Mouse (Mus musculus): ENCODE data around the gene Syt16. TPM values are rescaled to one million over a fixed set of nuclear protein-coding genes. Genes with fewer than 3 reads are reported as not detected.
A peak's percentile ranks its signal among the peaks of the same experiment; 100 is the strongest.

Gene Syt16
- polyA plus RNA-seq, 1 experiment from 2014 or later = 1.3 TPM

DNA sequence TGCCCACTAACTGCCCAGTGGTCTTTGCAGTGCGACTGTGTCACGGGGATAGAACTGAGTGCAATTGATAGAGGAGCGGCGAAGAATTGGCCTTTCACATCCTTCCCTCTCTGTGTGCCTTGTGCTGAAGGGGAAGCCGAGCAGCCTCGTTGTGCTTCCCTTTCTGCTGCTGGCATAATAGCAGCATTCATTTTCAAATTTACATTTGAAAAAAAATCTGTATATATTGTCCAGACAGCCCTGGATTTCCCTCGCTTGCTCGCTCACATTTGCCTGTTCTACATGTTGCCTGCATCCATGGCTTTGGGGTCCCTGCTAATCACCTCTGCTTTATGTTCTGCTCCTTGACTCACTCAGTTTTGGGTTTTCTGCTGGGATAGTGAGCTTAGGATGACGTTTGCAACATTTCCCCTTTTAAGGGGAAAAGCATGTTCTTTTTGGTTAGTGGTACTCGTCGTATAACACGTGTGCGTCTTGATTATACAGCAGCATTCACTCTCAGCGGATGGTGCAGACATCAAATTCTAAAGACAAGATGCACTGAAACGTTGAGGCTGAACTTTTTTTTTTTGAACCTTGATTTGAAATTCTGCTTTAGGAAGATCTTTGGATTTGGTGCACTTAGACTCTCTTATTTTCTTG lies 271.3 kb downstream of the Syt16 start:
- no peaks in the 10 kb centered on the region for H3K27me3 ChIP-seq (replicated peaks)
- no peaks in the 10 kb centered on the region for H3K36me3 ChIP-seq
- H3K9me3 ChIP-seq = no peaks in the 10 kb centered on the region
- WGBS = 83% methylated on average over 15 of the region's 15 CpGs
- no peaks in the 10 kb centered on the region for H3K4me1 ChIP-seq (replicated peaks)
- no peak overlapping the region for H3K4me3 ChIP-seq (replicated peaks)
- no peak overlapping the region for H3K4me2 ChIP-seq (replicated peaks)
- no peak overlapping the region for H3K9ac ChIP-seq
- no peak for ATAC-seq
- H3K27ac ChIP-seq = no peak overlapping the region

DNA sequence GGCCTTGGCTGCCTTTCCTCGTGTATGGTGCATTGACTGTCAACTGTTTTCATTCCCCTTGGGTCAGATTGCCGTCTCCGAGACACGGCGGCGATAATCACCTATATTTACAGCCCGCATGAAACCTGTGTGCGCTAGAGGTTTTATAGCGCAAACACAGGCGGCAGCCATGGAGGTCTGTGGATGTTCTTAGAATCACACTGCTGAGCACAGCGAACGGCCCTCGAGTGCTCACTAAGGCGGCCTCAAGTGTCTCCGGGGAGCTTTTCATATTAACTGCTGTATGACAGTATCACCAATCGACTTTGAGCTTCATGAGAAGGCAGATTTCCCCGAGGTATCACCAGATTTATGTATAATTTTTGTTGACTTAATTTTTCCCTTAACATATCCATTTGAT lies 275.1 kb downstream of the Syt16 start:
- WGBS = 90% methylated on average over 17 of the region's 17 CpGs
- ATAC-seq = no peak
- H3K27ac ChIP-seq = no peak overlapping the region
- no peak overlapping the region for H3K9ac ChIP-seq
- no peaks in the 10 kb centered on the region for H3K36me3 ChIP-seq
- H3K27me3 ChIP-seq (replicated peaks) = no peaks in the 10 kb centered on the region
- H3K4me2 ChIP-seq (replicated peaks) = no peak overlapping the region
- H3K4me1 ChIP-seq (replicated peaks) = no peaks in the 10 kb centered on the region
- no peak overlapping the region for H3K4me3 ChIP-seq (replicated peaks)
- no peaks in the 10 kb centered on the region for H3K9me3 ChIP-seq

DNA sequence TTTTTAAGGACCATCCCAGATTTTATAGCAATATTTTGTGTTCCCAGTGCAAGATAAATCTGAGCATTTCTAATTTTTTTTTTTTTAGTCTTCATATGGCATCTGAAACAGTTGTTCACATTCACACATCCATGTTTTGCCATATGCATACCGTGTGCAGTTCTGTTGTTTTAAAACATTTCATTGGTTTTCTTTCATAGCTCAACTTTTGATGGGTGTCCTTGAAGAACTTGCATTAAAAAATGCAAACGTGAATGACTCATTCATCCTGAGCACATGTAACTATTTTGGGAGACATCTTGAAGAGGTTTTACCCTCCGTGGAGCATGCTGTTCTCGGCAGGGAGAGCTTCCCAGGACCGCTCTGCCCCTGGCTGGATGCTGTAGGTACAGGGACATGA lies 279.8 kb downstream of the Syt16 start:
- Histone ChIP-seq H3K27ac (no peak overlapping the region), H3K4me3 (replicated peaks) (no peak overlapping the region), H3K4me2 (replicated peaks) (no peak overlapping the region)

DNA sequence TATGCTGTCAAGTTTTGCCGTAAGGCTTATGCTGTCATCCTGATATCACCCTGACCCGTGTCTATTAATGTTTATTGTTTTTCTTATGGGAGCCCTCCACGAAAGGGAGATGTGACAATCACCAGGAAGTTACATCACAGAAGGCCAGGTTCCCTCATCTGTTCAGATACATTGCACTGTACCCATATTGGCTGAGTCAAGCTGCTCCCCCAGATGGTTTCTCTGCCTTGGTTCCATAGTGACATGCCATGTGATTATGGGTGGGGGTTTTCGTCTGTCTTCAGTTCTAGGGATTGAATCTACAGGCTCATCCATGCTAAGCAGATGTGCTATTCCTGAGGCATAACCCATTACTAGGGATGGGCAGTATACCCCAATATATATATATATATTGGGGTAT lies 283.9 kb downstream of the Syt16 start:
- H3K4me2 ChIP-seq (replicated peaks) = no peak overlapping the region
- no peak overlapping the region for H3K27ac ChIP-seq
- peaks cover 23% of the 10 kb centered on the region for H3K27me3 ChIP-seq (replicated peaks)
- H3K36me3 ChIP-seq = no peaks in the 10 kb centered on the region
- peaks cover 8% of the 10 kb centered on the region; the same call in 1 of the 2 replicates for H3K4me1 ChIP-seq (replicated peaks)
- 85% methylated on average over 4 of the region's 4 CpGs for WGBS
- ATAC-seq = no peak
- no peaks in the 10 kb centered on the region for H3K9me3 ChIP-seq
- no peak overlapping the region for H3K9ac ChIP-seq
- no peak overlapping the region for H3K4me3 ChIP-seq (replicated peaks)

More for the DNA sequence above, 279.8 kb downstream of the Syt16 start:
- WGBS = 81% methylated on average over 5 of the region's 5 CpGs
- no peak for ATAC-seq
- H3K9ac ChIP-seq = no peak overlapping the region
- H3K4me1 ChIP-seq (replicated peaks) = no peaks in the 10 kb centered on the region
- no peaks in the 10 kb centered on the region for H3K36me3 ChIP-seq
- no peaks in the 10 kb centered on the region for H3K27me3 ChIP-seq (replicated peaks)
- H3K9me3 ChIP-seq = no peaks in the 10 kb centered on the region

DNA sequence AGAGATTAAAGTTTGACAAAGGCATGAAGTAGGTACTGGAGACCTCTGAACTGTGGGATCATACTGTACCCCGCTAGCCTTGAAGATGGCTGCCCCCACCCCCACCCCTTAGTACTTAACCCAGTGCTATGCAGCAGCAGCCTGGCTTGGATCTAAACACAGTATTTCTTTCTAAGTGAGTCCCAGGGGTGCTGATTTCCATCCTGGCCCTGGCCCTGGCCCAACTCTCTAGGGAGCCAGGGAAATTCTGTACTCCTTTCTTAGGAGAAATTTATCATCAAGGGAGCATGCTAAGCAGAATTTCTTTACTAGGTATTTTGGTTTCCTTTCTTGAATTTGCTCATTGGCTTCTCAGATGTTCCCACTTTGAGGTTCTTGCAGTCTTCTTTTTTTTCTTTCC lies 285.4 kb downstream of the Syt16 start:
- Histone ChIP-seq H3K27ac (no peak overlapping the region), H3K36me3 (no peaks in the 10 kb centered on the region), H3K4me2 (replicated peaks) (no peak overlapping the region), H3K4me3 (replicated peaks) (no peak overlapping the region), H3K9me3 (no peaks in the 10 kb centered on the region), H3K27me3 (replicated peaks) (peaks cover 26% of the 10 kb centered on the region), H3K9ac (no peak overlapping the region), H3K4me1 (replicated peaks) (peaks cover 8% of the 10 kb centered on the region; the same call in 1 of the 2 replicates)
- ATAC-seq = no peak
- 72% methylated on average over 1 of the region's 1 CpGs for whole genome bisulfite sequencing

DNA sequence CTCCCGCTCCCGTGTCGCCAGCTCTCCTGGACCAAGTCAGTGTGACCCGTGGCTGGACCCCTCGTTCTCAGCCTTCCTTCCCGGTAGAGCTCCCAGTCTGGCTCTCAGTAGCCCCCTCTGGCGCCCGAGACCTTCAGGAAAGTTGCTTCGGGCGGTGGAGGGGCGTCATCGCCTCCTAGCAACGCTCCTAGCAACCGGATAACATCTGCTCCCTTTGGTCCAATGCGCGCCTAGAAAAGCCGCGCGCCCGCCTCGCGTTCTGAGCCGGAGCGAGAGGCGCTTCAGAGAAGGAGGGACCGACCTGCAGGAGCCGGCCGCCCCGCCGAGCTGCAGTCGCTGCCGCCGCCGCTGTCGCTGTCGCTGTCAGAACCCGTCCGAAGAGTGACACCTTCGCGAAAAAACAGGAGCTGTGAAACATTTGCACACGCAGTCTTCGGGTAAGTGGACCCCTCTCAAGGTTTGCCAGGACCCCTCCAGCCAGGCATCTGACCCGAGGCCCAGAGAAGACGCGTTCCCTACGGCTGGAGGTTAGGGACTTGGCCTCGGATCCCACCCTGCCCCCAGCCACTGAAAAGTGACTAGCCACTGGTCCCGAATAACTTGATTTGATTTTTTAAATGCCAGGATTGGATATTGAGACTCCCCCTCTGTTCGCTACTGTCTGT lies 286.7 kb downstream of the Syt16 start:
- H3K9ac ChIP-seq = 0 out of 2 replicates have a peak overlapping the region, but pooled peaks have one; percentile 13
- H3K4me2 ChIP-seq (replicated peaks) = peak overlapping the region; percentile 87
- H3K36me3 ChIP-seq = no peaks in the 10 kb centered on the region
- H3K4me3 ChIP-seq (replicated peaks) = peak overlapping the region; percentile 36
- no peak overlapping the region for H3K27ac ChIP-seq
- H3K4me1 ChIP-seq (replicated peaks) = peaks cover 8% of the 10 kb centered on the region; the same call in 1 of the 2 replicates
- peak; percentile 97 for ATAC-seq
- peaks cover 26% of the 10 kb centered on the region for H3K27me3 ChIP-seq (replicated peaks)
- WGBS = under 1% methylated on average over 49 of the region's 49 CpGs
- no peaks in the 10 kb centered on the region for H3K9me3 ChIP-seq

DNA sequence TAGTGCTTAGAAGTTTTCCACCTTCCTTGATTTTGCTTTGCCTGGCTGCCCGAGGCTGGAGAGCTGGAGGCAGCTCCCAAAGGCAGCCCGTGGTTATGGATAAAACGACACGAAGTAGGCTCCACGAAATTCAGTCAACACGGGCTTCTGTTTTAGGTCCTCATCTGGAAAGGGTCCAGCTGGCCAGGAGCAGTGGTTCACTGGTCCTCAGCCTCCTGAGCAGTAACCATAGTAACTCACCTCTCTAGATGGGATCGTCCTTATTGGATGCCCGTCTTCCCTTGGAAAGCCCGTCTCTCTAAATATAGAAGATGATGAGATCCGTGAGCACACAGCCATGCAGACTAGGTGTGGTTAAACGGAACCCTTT lies 287.2 kb downstream of the Syt16 start:
- H3K4me3 ChIP-seq (replicated peaks) = peak overlapping the region; percentile 36; the same call in 1 of the 2 replicates
- no peaks in the 10 kb centered on the region for H3K9me3 ChIP-seq
- 0 out of 2 replicates have a peak, but pooled peaks have one; percentile 10 for ATAC-seq
- 0 out of 2 replicates have a peak overlapping the region, but pooled peaks have one; percentile 13 for H3K9ac ChIP-seq
- H3K4me2 ChIP-seq (replicated peaks) = peak overlapping the region; percentile 87
- H3K27me3 ChIP-seq (replicated peaks) = peaks cover 26% of the 10 kb centered on the region
- no peaks in the 10 kb centered on the region for H3K36me3 ChIP-seq
- 9% methylated on average over 11 of the region's 11 CpGs for WGBS
- H3K27ac ChIP-seq = no peak overlapping the region
- peaks cover 8% of the 10 kb centered on the region; the same call in 1 of the 2 replicates for H3K4me1 ChIP-seq (replicated peaks)

DNA sequence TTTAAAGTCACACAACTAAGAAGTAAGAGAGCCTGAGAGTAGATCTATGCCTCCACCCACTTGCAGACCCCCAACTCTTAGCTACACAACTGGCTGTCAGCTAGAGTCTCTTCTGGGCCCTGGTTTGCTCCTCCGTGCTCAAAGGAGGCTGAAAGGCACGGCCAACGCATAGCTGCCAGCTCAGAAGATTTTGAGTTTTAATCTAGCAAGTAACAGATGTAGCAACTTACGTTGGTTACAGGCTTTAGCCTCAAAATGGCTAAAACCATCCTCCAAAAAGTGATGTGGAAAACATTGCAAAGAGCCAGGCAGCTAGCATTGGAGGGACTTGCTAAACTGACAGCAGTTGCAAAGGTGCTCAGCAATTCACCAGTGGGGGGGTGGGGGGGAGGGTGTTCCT lies 293.5 kb downstream of the Syt16 start:
- Histone ChIP-seq H3K4me1 (replicated peaks) (no peaks in the 10 kb centered on the region), H3K9me3 (no peaks in the 10 kb centered on the region), H3K9ac (no peak overlapping the region), H3K27ac (no peak overlapping the region), H3K36me3 (no peaks in the 10 kb centered on the region), H3K4me2 (replicated peaks) (no peak overlapping the region), H3K27me3 (replicated peaks) (peaks cover 4% of the 10 kb centered on the region; the same call in 1 of the 2 replicates), H3K4me3 (replicated peaks) (no peak overlapping the region)
- no peak for ATAC-seq
- WGBS = 87% methylated on average over 4 of the region's 4 CpGs

DNA sequence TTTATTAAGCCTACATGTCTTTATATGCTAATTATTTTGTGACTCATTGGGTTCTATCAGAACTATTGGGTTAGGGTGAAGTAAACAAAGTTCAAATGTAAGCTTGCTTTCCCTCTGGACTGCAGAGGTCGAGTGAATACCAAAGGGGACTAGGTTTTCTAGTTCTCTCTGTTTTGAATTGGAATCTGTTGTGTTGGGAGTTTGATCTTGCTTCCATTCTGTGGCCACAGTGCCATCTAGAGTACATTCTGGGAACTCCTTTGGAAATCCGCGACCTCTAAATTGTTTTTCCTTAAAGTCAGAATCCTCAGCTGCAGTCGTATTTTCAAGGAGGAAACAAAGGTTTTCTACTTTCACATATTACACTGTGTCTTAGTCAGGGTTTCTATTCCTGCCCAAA lies 296.2 kb downstream of the Syt16 start:
- no peak overlapping the region for H3K9ac ChIP-seq
- ATAC-seq = no peak
- H3K9me3 ChIP-seq = no peaks in the 10 kb centered on the region
- no peaks in the 10 kb centered on the region; the same call in 1 of the 2 replicates for H3K27me3 ChIP-seq (replicated peaks)
- no peak overlapping the region for H3K4me2 ChIP-seq (replicated peaks)
- no peak overlapping the region for H3K4me3 ChIP-seq (replicated peaks)
- H3K36me3 ChIP-seq = no peaks in the 10 kb centered on the region
- H3K4me1 ChIP-seq (replicated peaks) = no peaks in the 10 kb centered on the region
- 5% methylated on average over 4 of the region's 4 CpGs for WGBS
- H3K27ac ChIP-seq = no peak overlapping the region

DNA sequence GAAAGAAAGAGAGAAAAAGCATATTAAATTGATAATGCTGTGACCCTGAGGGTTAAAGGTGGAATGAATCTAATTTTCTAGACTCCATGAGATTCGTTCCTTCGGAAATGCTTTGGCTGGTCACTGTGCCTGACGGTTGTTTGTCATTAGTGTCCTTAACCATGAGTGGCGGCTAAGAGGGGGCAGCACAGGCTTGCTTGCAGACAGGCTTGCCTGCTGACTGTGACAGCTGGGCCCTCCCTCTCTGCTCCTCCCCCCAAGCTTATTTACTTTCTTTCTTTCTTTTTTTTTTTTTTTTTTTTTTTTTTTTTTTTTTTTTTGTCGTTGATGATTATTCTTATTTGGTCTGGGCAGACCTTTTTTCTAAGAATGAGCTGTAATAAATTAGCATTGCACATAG lies 298.9 kb downstream of the Syt16 start:
- no peak overlapping the region for H3K4me2 ChIP-seq (replicated peaks)
- H3K36me3 ChIP-seq = no peaks in the 10 kb centered on the region
- H3K4me3 ChIP-seq (replicated peaks) = no peak overlapping the region
- H3K27me3 ChIP-seq (replicated peaks) = no peaks in the 10 kb centered on the region; the same call in 1 of the 2 replicates
- no peak overlapping the region for H3K9ac ChIP-seq
- no peaks in the 10 kb centered on the region for H3K9me3 ChIP-seq
- no peaks in the 10 kb centered on the region for H3K4me1 ChIP-seq (replicated peaks)
- H3K27ac ChIP-seq = no peak overlapping the region
- no peak for ATAC-seq
- 51% methylated on average over 5 of the region's 5 CpGs for WGBS

DNA sequence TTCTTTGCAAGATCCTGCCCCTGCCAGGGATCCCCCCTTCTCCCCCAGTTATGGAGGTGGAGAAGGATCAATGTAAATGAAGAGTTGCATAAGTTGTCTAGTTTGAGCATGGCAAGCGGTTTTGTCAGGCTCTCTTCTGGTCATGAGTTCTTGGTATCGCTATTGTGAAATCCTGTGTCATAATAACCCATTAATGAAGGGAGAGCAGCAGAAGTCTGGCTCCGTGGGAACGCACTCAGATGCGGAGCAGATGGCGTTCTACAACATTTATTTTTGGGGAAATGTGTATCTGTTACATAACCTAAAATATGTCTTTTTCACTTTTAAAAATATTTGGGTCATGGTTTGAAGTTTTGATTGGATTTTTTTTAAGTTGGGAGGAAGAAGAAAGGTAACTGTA lies 304.1 kb downstream of the Syt16 start:
- no peak overlapping the region for H3K9ac ChIP-seq
- H3K4me1 ChIP-seq (replicated peaks) = no peaks in the 10 kb centered on the region
- no peaks in the 10 kb centered on the region for H3K27me3 ChIP-seq (replicated peaks)
- no peaks in the 10 kb centered on the region for H3K9me3 ChIP-seq
- H3K4me3 ChIP-seq (replicated peaks) = no peak overlapping the region
- H3K4me2 ChIP-seq (replicated peaks) = no peak overlapping the region
- no peaks in the 10 kb centered on the region for H3K36me3 ChIP-seq
- no peak overlapping the region for H3K27ac ChIP-seq
- WGBS = 73% methylated on average over 6 of the region's 6 CpGs
- no peak for ATAC-seq

DNA sequence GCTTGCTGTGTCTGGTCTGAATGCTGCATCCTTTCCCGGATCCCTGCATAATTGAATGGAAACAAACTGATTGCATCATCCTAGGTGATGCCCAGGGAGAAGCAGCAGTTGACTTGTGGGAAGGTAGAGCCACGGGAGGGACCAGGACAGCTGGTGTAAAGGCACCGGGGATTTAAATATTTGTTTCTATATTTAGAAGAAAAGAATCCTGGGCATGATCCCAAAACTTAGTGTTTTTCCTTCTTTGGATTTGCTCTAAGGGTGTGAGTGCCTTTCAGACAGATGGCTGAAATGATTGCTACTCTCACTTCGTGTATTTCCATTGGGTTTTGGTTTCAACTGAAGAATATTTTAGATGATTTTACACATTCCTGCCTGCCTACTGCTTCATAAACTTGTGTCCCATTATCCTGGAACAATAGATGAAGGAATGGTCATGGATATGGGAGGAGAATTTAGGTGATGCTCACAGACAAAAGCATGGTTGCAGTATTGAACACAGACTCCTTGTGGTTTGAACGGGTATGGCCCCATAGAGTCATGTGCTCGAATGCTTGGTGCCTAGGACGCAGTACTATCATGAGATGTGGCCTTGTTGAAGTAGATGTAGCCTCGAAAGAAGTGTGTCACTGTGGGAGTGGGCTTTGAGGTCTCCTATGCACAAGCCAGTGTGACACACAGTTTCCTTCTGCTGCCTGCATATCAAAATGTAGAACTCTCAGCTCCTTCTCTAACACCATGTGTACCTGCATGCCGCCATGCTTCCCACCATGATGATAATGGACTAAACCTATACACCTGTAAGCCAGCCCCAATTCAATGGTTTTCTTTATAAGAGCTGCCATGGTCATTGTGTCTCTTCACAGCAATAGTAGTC lies 306.2 kb downstream of the Syt16 start:
- H3K4me2 ChIP-seq (replicated peaks) = no peak overlapping the region
- H3K36me3 ChIP-seq = no peaks in the 10 kb centered on the region
- WGBS = 68% methylated on average over 9 of the region's 9 CpGs
- H3K27ac ChIP-seq = no peak overlapping the region
- H3K4me1 ChIP-seq (replicated peaks) = no peaks in the 10 kb centered on the region
- no peaks in the 10 kb centered on the region for H3K27me3 ChIP-seq (replicated peaks)
- no peak for ATAC-seq
- H3K9ac ChIP-seq = no peak overlapping the region
- H3K9me3 ChIP-seq = no peaks in the 10 kb centered on the region
- no peak overlapping the region for H3K4me3 ChIP-seq (replicated peaks)
